Mouse (Mus musculus) heart, postnatal 10 days (tissue): ENCODE results near the gene Brf1. TPM values are rescaled to one million over a fixed set of nuclear protein-coding genes. Genes with fewer than 3 reads are reported as not detected.
A peak's percentile ranks its signal among the peaks of the same experiment; 100 is the strongest.

Experiments used
- DNase-seq, 2 experiments: peaks; one replicate each; pipeline ENCODE4 v3.0.0; 2021
- intact Hi-C: fragments of 180-260 bp; cut with DNase I; formaldehyde crosslinking; loops from one replicate; pipeline ENCODE4 v1.15.1; 2025
- total RNA-seq, 2 experiments: library from RNA; stranded (reverse); gene quantifications; 2 replicates each; pipeline ENCODE4 v1.2.3; 2021

The Brf1 gene
- total RNA-seq, 2 experiments from 2014 or later: 29.3 to 35.8 TPM

- intact Hi-C loops: no loop called here
- DNase-seq: peak in 1 of 2 experiments; percentile 62
Observed at GRCm38 (mm10) chr12:112987877-112988276, 12.6 kb downstream of the Brf1 start.

DNA sequence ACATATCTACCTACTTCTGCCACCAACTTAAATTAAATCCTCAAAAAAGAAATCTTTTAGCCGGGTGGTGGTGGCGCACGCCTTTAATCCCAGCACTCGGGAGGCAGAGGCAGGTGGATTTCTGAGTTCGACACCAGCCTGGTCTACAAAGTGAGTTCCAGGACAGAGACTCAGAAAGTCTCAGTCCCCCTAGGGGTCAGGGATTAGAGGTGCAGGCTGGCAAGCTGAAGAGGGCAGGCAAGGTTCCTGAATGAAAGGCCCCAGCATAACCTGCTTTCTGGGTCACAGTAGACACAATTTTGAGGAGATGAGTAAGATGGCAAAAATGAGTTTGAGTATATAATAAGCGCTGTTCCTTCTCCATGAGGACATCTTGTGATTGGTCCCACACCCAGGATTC, 15.2 kb downstream of the Brf1 start:
- intact Hi-C loops: no loop called here
- no peak for DNase-seq

- intact Hi-C loops: no loop called here
- no peak for DNase-seq
Observed at GRCm38 (mm10) chr12:112982031-112982430, 18.5 kb downstream of the Brf1 start.

DNA sequence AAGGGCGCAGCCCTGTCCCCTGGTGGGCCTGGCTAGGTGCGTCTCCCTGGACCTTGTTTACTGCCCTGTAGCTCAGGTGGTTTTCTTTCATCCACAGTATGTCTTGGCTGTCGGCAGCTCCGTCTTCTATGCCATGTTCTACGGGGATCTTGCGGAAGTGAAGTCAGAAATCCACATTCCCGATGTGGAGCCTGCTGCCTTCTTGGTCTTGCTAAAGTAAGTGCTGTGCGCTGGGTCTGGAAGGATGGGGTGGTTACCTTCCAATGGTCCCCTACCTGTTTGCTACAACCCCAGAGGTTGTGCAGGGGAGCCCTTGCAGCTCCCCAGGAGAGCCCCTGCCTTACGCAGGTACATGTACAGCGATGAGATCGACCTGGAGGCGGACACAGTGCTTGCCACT, 23.3 kb downstream of the Brf1 start:
- DNase-seq: no peak
- intact Hi-C loops: no loop called here

DNA sequence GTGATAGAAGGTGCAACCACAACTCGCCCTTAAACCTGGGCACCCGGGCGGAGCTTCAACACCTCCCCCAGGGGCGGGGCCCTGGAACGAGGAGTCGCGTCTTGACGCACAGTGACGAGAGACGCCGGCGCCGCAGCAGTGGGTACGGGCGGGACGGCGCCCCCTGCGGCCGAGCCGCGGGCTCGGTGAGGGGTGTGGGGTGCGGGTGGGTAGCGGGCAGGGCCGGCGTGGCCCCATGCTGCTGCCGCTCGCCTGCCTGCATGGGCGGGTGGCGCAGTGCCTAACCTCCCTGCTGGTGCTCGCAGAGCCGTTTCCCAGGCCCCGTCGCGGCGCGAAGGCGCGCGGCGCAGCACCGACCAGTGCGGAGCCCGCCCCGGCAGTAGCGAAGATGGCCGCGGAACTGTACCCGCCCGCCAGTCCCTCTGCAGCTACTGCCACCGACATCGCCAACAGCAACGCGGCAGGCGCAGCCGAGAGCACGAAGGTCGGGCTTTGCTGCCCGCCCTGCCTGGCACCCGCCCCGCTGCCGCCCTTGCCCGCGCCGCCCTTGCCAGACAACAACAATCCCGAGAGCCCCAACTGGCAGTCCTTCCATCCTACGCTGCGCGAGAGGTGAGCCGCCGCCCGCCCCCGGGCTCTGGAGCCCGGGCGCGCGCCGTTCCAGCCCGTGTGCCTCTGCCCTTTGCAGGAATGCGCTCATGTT, 24.0 kb downstream of the Brf1 start, which contains the start of gene Btbd6:
Btbd6 (plus strand) TSS at position 112 of the 703 bp plus-strand sequence.
- peak; percentile 92 to 93 for DNase-seq
- intact Hi-C loops: no loop called here

DNA sequence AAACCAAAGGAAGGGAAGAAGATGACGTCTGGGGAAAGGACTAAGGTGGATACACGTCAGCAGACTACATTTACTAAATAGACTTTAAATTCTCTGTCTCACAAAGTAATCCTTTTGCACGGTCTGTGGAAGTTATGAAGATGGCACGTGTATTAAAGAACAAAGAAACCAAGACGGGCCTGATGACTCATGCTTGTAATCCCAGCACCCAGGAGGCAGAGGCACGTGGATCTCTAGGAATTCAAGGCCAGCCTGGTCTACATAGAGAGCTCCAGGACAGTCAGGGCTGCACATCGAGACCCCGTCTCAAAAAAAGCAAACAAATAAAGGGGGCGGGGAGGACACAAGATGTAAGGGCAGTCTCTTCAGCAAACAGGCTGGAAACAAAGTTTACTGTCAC, 25.8 kb downstream of the Brf1 start:
- no peak for DNase-seq
- intact Hi-C loops: no loop called here

DNA sequence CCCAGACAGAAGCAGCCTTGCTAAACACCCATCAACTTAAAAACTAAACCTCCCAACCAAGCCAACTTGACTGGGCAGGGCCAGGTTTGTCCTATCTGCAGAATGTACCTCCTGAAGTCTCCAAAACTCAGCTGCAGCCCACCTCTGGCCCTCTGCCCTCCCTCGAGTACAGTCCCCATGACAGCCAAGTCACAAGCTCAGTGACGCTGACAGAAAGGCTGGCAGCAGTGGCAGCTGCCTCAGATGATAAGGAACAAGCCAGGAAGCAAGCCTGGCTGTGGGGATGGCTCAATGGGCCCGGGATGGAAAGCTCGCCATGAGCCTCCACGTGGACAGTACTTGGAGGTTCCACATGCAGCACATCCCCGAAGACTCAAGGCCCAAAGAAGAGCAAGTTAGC, 30.9 kb downstream of the Brf1 start:
- intact Hi-C loops: no loop called here
- peak; percentile 39 to 62 for DNase-seq

GRCm38 (mm10) chr12:112968943-112969342, 31.6 kb downstream of the Brf1 start:
- DNase-seq: no peak
- intact Hi-C loops: no loop called here

DNA sequence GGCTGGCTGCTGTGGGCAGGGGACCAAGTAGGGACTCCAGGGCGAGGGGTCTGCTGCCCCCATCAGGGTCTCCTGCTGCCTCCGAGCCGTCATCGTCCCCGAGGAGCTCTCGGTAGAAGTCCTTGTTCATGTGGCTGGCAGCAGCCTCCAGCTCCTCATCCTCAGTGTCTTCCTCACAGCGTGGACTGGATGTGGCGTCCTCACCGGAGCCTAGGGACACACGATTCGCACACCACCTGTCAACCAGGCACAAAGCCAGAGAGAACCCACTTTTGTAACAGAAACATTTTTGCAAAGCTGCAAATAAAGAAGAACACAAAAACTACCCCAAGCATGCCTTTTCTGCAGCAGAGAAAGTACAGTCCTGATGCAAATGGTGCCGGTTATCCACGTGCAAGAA, 34.7 kb downstream of the Brf1 start:
- intact Hi-C loops: no loop called here
- DNase-seq: no peak

GRCm38 (mm10) chr12:112961872-112962271, 38.6 kb downstream of the Brf1 start:
- DNase-seq: no peak
- intact Hi-C loops: no loop called here

- DNase-seq: peak; percentile 80 to 84
- intact Hi-C loops: no loop called here
Observed at GRCm38 (mm10) chr12:112961428-112961827, 39.1 kb downstream of the Brf1 start.

- no peak for DNase-seq
- intact Hi-C loops: loop anchor here (5.0 to 10.0 kb wide), 4 partner anchors 85 to 198 kb away; partner anchors contain the start of gene Tedc1
Observed at GRCm38 (mm10) chr12:112959421-112959820, 41.1 kb downstream of the Brf1 start.

- peak; percentile 68 to 78 for DNase-seq
- intact Hi-C loops: loop anchor here (5.0 to 10.0 kb wide), 4 partner anchors 84 to 199 kb away; partner anchors contain the start of gene Tedc1
Observed at GRCm38 (mm10) chr12:112958303-112958702, 42.2 kb downstream of the Brf1 start.

DNA sequence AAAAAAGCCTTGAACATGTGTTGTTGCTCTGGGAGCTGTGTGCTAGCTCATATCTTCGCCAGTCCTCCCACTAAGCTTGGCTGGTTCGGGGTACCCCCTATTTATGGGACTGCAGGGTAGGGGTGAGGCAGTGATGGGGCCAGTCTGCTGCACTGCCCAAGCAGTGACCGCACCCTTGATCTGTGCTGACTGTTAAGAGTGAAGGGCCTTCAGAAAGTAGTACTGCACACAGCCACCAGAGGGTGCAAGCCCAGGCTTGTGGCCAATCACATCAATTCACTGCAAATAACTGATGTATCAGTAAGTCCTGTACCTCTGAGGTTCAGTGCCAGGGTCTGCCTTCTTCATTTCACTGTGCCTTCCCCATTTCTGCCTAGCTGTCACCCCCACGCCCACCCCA, 44.7 kb downstream of the Brf1 start:
- DNase-seq: peak; percentile 80 to 90
- intact Hi-C loops: loop anchor here (5.0 to 10.0 kb wide), 4 partner anchors 81 to 202 kb away; partner anchors contain the start of gene Tedc1

DNA sequence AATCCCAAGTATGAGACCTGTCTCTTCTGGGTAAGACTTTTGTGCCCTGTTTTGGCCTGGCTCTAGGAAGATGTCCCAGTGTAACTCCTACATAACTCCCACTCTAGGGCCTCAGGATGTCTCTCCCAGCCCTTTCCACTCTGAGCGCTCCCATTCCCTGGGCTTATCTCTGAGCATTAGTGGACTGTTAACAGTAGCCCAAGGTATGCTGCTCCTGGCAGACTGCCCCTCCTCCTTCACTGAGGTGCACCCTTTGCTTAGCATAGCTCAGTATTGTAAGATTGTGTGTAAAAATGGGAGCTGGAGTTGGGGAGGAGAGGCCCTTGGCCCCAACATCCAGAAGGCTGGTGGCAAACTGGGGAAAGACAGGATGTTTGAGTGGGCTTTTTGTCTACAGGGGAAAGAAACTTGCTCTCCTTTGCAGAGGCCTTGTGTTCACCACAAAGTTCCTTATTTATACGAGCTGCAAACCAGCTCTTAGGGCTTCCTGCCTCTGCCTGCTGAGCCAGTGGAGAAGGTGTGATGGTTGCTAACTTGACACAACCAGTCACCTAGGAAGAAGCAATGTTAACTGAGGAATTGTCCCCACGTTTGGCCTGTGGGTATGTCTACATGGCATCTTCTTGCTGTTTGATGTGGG, 47.5 kb downstream of the Brf1 start:
- intact Hi-C loops: loop anchor here (10.0 kb wide), 1 partner anchor 78 kb away; no protein-coding TSS in a partner anchor
- no peak for DNase-seq

DNA sequence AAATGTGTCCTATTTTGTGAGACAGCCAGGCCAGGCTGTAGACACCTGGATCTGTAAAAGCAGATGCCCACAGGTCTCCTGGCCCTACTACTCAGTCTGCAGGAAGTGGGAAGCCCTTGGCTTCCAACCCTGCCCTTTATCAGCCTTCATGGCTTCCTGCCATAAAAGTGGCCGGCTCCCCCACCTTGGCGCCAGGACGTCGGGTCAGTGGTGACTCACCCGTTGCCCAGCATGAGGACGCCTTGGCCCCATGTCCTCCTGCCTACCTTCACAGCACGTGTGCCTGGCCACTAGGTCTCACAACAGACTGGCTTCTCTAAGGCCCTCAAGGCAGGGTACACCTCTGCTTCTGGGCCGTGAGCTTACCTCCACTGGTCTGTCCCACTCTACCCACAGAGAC, 48.1 kb downstream of the Brf1 start:
- intact Hi-C loops: loop anchor here (10.0 kb wide), 1 partner anchor 78 kb away; no protein-coding TSS in a partner anchor

DNA sequence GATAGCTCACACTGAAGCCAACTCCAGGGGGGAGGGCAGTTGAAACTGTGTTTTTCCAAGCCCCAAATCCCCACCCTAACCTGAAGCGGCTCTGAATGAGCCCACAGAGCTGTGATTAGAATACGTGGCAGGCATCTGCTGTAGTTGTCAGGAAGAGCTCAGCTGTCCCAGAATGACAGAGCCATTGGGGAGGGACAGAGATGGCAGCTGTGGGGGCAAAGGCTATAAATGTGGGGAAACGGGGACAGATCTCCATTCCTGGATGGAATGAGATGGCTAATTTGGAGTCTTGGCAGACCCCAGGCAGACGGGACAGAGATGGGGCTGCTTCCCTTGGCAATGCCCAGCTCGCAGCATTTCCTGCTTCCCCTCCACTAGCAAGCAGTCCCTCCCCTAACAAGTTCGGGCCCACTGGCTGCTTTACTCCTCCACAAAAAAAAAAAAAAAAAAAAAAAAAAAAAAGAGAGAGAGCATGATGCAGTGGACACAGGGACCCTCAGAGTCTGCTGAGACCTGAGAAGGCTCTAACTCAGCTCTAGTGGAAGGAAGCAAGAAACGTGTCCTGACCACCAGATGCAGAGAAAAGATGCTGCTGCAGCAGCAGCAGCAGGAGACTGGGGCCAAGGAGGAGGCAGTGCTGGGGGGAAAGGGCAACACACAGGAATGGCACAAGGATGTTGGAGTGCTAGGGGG, 49.2 kb downstream of the Brf1 start:
- no peak for DNase-seq
- intact Hi-C loops: loop anchor here (10.0 kb wide), 1 partner anchor 76 kb away; no protein-coding TSS in a partner anchor

More for the DNA sequence above, 48.1 kb downstream of the Brf1 start:
- peak; percentile 82 to 86 for DNase-seq

GRCm38 (mm10) chr12:112950761-112951129, 49.8 kb downstream of the Brf1 start:
- DNase-seq: no peak
- intact Hi-C loops: loop anchor here (10.0 kb wide), 1 partner anchor 76 kb away; no protein-coding TSS in a partner anchor

DNA sequence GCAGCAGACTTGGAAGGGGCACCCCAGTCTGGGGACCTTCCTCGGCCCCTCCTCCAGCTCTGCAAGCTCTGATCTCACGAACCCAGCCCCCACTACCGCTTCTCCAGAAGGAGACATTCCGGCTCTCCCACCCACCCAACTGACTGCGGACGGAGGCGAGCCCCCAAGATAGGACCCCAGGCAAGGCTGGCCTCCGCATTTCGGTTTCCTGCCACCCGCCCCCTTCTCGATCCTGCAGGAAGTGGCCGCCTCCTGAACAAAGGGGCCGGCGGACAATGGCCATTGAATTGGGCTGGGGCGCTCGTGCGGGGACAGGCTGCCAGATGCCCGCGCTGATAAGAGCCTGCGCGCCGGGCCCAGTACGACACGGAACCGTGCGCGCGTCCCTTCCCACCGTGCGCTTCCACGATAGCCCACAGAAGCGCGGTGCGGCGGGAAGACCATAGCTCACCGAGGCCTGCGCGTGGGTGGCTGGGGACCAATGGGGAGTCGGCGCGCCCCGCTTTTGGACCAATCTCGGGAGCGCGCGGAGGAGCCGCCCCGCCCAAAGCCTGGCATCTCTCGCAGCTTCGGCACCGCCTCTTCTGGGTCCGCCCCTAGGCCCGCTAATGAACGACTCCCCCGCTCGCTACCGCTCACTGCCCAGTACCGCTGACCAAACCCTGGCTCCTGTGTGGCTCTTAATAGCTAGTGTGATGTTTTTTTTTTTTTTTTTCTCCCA, 50.3 kb downstream of the Brf1 start:
- intact Hi-C loops: loop anchor here (10.0 kb wide), 1 partner anchor 75 kb away; no protein-coding TSS in a partner anchor
- peak; percentile 86 to 88 for DNase-seq

- intact Hi-C loops: no loop called here
- DNase-seq: no peak
Observed at GRCm38 (mm10) chr12:112947307-112947706, 53.2 kb downstream of the Brf1 start.
